Mouse (Mus musculus): Measurements from ENCODE around the gene Dcaf8. TPM values are rescaled to one million over a fixed set of nuclear protein-coding genes. Genes with fewer than 3 reads are reported as not detected.

Gene Dcaf8
- total RNA-seq, 1 experiment from 2014 or later: 169 TPM

- DNase-seq: no peak
Observed at GRCm38 (mm10) chr1:172197146-172197545, 49.3 kb downstream of the Dcaf8 start.

GRCm38 (mm10) chr1:172197851-172198250 lies 50.0 kb downstream of the Dcaf8 start:
- no peak for DNase-seq

GRCm38 (mm10) chr1:172198316-172198715 lies 50.4 kb downstream of the Dcaf8 start:
- no peak for DNase-seq

GRCm38 (mm10) chr1:172198996-172199395 lies 51.1 kb downstream of the Dcaf8 start:
- DNase-seq: no peak

GRCm38 (mm10) chr1:172200161-172200560 lies 52.3 kb downstream of the Dcaf8 start:
- no peak for DNase-seq

- DNase-seq: peak; percentile 35
Observed at GRCm38 (mm10) chr1:172200871-172201447, 53.1 kb downstream of the Dcaf8 start.

- peak; percentile 42 for DNase-seq
Observed at GRCm38 (mm10) chr1:172201967-172202880, 54.3 kb downstream of the Dcaf8 start.

GRCm38 (mm10) chr1:172202894-172203522 lies 55.1 kb downstream of the Dcaf8 start:
- DNase-seq: no peak

GRCm38 (mm10) chr1:172203566-172203965 lies 55.7 kb downstream of the Dcaf8 start:
- no peak for DNase-seq

GRCm38 (mm10) chr1:172204033-172204813 lies 56.3 kb downstream of the Dcaf8 start:
- DNase-seq: no peak

- DNase-seq: no peak
Observed at GRCm38 (mm10) chr1:172204814-172205740, 57.2 kb downstream of the Dcaf8 start.

- no peak for DNase-seq
Observed at GRCm38 (mm10) chr1:172205741-172206087, 57.8 kb downstream of the Dcaf8 start.

- DNase-seq: peak; percentile 87
Observed at GRCm38 (mm10) chr1:172206141-172206917, 58.4 kb downstream of the Dcaf8 start, which contains the start of gene Pea15a. Gene Pea15a (minus strand): TSS chr1:172206804.

GRCm38 (mm10) chr1:172207111-172207584 lies 59.3 kb downstream of the Dcaf8 start:
- no peak for DNase-seq

GRCm38 (mm10) chr1:172212776-172213175 lies 64.9 kb downstream of the Dcaf8 start:
- DNase-seq: no peak

- no peak for DNase-seq
Observed at GRCm38 (mm10) chr1:172213771-172214170, 65.9 kb downstream of the Dcaf8 start.

GRCm38 (mm10) chr1:172214748-172215147 lies 66.9 kb downstream of the Dcaf8 start:
- DNase-seq: no peak

GRCm38 (mm10) chr1:172217148-172217547 lies 69.3 kb downstream of the Dcaf8 start:
- peak; percentile 92 for DNase-seq

- DNase-seq: no peak
Observed at GRCm38 (mm10) chr1:172218164-172218910, 70.5 kb downstream of the Dcaf8 start.

All from adrenal gland, postnatal 25 days (tissue).